Mouse (Mus musculus) c-Kit-positive CD71-negative TER-119-negative erythroid progenitor cells, embryonic 14.5 days (primary cell): Measurements from ENCODE around the gene Vmn2r34.
"Not testable (repeated sequence)": the region's sequence is repeated elsewhere in the genome, so short reads cannot be mapped to it uniquely, and the experiment has no call there.

Experiments
- DNase-seq: peaks from one replicate; pipeline ENCODE4 v3.0.0-alpha.2; 2013; ENCODE audit warnings: low read depth

Gene Vmn2r34

GRCm38 (mm10) chr7:7689413-7689812 is at the start of gene Vmn2r34:
Vmn2r34 (minus strand) TSS chr7:7689513.
- DNase-seq: not testable (repeated sequence)

GRCm38 (mm10) chr7:7674032-7674431 is 15.3 kb downstream of the Vmn2r34 start:
- not testable (repeated sequence) for DNase-seq
